Comparison of ENCODE assay signal across 19 mouse cellular contexts in the genomic region with DNA sequence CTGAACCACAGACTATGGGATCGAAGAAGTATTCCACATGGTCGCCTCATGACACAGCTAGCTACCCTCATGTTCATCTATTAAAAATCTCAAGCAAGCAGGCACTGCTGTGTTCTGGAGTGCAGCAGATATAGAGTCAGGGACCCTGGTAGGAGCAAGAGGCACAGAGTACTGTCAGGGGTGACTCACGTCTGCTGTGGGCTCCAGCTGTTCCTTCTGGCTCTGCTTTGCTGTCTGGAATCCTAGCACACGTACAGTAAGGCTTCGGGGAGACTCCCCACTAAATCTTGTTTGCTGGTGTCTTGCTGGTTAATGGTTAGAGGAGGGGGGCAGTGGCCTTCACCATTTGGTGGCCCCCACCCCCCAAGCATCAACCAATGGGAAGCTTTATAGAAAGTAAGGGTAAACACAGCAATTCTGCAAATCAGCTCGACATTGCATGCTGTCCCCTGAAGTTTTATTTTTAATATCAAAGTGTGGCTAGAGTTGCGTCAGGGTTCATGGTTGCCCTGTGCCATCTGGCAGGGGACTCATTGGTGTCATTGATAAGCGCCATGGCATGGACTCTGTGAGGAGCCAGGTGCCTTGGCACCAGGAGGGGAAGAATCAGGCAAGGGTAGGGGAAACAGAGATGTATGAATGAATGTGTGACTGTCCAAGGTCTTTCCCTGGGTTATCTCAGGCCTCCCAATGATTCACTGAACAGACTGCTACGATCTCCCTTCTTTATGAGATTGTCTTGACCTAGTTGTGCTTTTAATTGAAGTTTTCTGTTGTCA. TPM values are rescaled to one million over a fixed set of nuclear protein-coding genes. Genes with fewer than 3 reads are reported as not detected.
A peak's percentile ranks its signal among the peaks of the same experiment; 100 is the strongest.
DNase-seq lines count a peak whose midpoint lies in the region; ATAC-seq and TF ChIP-seq lines count a peak whose summit lies in the region.
"Had no signal": no experiment of that assay in that cellular context is flagged by ENCODE, and none has a peak within 500 bp of the region (broad histone marks: within the 10 kb centered on the region; RNA-seq: fewer than 3 reads in every experiment).

Serpina6 (minus strand) TSS at position 365 of the 779 bp plus-strand sequence.

- H3K27me3 ChIP-seq in heart, embryonic 12.5 days (replicated peaks), result no peaks in the 10 kb centered on the region
- H3K27me3 ChIP-seq in C2C12 (ENCODE audit: control insufficient read depth, insufficient read depth, insufficient read length) (no peaks in the 10 kb centered on the region), Patski (no peaks in the 10 kb centered on the region)
- no peaks in the 10 kb centered on the region for H3K27me3 ChIP-seq in liver, embryonic 12.5 days (replicated peaks)
- no peaks in the 10 kb centered on the region for H3K27me3 ChIP-seq in forebrain, embryonic 15.5 days
- H3K27me3 ChIP-seq: embryonic facial prominence, embryonic 12.5 days; hindbrain, embryonic 15.5 days; midbrain, embryonic 15.5 days had no signal

- no peak within 1 kb of the TSS for H3K27ac ChIP-seq in heart, embryonic 12.5 days (ENCODE audit: poor library complexity, severe bottlenecking)
- peak within 1 kb of the TSS; percentile 65 for H3K27ac ChIP-seq in liver, embryonic 12.5 days
- H3K27ac ChIP-seq in forebrain, embryonic 15.5 days (replicated peaks), result no peak within 1 kb of the TSS
- H3K27ac ChIP-seq: embryonic facial prominence, embryonic 12.5 days; forebrain, embryonic 10.5 days; hindbrain, embryonic 15.5 days; midbrain, embryonic 15.5 days had no signal

- no peaks in the 10 kb centered on the region for H3K9me3 ChIP-seq in heart, embryonic 12.5 days (replicated peaks)
- no peaks in the 10 kb centered on the region for H3K9me3 ChIP-seq in liver, embryonic 12.5 days (replicated peaks)
- H3K9me3 ChIP-seq in forebrain, embryonic 15.5 days, result no peaks in the 10 kb centered on the region
- H3K9me3 ChIP-seq: embryonic facial prominence, embryonic 12.5 days; forebrain, embryonic 10.5 days; hindbrain, embryonic 15.5 days; midbrain, embryonic 15.5 days had no signal

- H3K79me3 ChIP-seq in C2C12 (ENCODE audit: low read depth), result no peaks in the 10 kb centered on the region

- no peak within 1 kb of the TSS for H3K4me2 ChIP-seq in heart, embryonic 12.5 days
- H3K4me2 ChIP-seq in liver, embryonic 12.5 days, result peak within 1 kb of the TSS; percentile 47
- no peak within 1 kb of the TSS for H3K4me2 ChIP-seq in forebrain, embryonic 15.5 days (replicated peaks)
- H3K4me2 ChIP-seq: embryonic facial prominence, embryonic 12.5 days; hindbrain, embryonic 15.5 days; lung, embryonic 14.5 days; midbrain, embryonic 15.5 days had no signal

- ATAC-seq in heart, embryonic 12.5 days (ENCODE audit: insufficient number of reproducible peaks, low FRiP score), result no peak
- peak; percentile 40 for ATAC-seq in Patski
- peak; percentile 44 for ATAC-seq in liver, embryonic 12.5 days
- ATAC-seq in forebrain, embryonic 15.5 days (replicated peaks), result no peak
- ATAC-seq: midbrain, embryonic 15.5 days had no signal

- 74% methylated on average over 9 of the region's 9 CpGs for WGBS in heart, embryonic 12.5 days
- WGBS in liver, embryonic 12.5 days (ENCODE audit: insufficient replicate concordance), result 54% methylated on average over 9 of the region's 9 CpGs
- WGBS in forebrain, embryonic 15.5 days, result 83% methylated on average over 9 of the region's 9 CpGs

- DNase-seq in heart, adult 8-10 months (ENCODE audit: low spot score), result no peak
- DNase-seq in Patski (ENCODE audit: low read depth, low spot score), result no peak
- no peak for DNase-seq in spleen, postnatal 10 days (ENCODE audit: low spot score in 2 of 2)
- DNase-seq: cerebellum, adult 18-20 months; gastrocnemius, postnatal 14 days; kidney, postnatal 25 days; lung, embryonic 14.5 days; right cerebral cortex, postnatal 25 days had no signal

- no peak within 1 kb of the TSS for H3K9ac ChIP-seq in heart, embryonic 12.5 days
- H3K9ac ChIP-seq in liver, embryonic 12.5 days, result peak within 1 kb of the TSS; percentile 13; the same call in 1 of the 2 replicates
- no peak within 1 kb of the TSS for H3K9ac ChIP-seq in forebrain, embryonic 15.5 days (replicated peaks)
- H3K9ac ChIP-seq: embryonic facial prominence, embryonic 12.5 days; hindbrain, embryonic 15.5 days; lung, embryonic 14.5 days; midbrain, embryonic 15.5 days had no signal

- no peaks in the 10 kb centered on the region for H3K79me2 ChIP-seq in C2C12 (ENCODE audit: control insufficient read depth, insufficient read depth)

- H3K4me1 ChIP-seq in heart, embryonic 12.5 days (replicated peaks), result no peaks in the 10 kb centered on the region
- H3K4me1 ChIP-seq in liver, embryonic 12.5 days, result no peaks in the 10 kb centered on the region
- H3K4me1 ChIP-seq in forebrain, embryonic 15.5 days, result no peaks in the 10 kb centered on the region
- H3K4me1 ChIP-seq: embryonic facial prominence, embryonic 12.5 days; forebrain, embryonic 10.5 days; hindbrain, embryonic 15.5 days; midbrain, embryonic 15.5 days had no signal

- TF ChIP-seq CTCF in C2C12 (IDR thresholded peaks at IDR 0.05; ENCODE audit: control insufficient read depth, insufficient read depth, insufficient read length), result no peak
- no peak for TF ChIP-seq CTCF in Patski (IDR thresholded peaks at IDR 0.05)

- no peaks in the 10 kb centered on the region for H3K36me3 ChIP-seq in heart, embryonic 12.5 days
- no peaks in the 10 kb centered on the region for H3K36me3 ChIP-seq in C2C12 (ENCODE audit: control insufficient read depth, insufficient read depth)
- no peaks in the 10 kb centered on the region for H3K36me3 ChIP-seq in liver, embryonic 12.5 days
- no peaks in the 10 kb centered on the region for H3K36me3 ChIP-seq in forebrain, embryonic 15.5 days
- H3K36me3 ChIP-seq: embryonic facial prominence, embryonic 12.5 days; forebrain, embryonic 10.5 days; hindbrain, embryonic 15.5 days; midbrain, embryonic 15.5 days had no signal

- POLR2A ChIA-PET in Patski (lab: Charles Lee), result no interaction called here

- no peak within 1 kb of the TSS for H3K4me3 ChIP-seq in heart, embryonic 12.5 days
- no peak within 1 kb of the TSS for H3K4me3 ChIP-seq in C2C12 (ENCODE audit: insufficient read depth, poor library complexity, severe bottlenecking)
- peak within 1 kb of the TSS; percentile 44 for H3K4me3 ChIP-seq in liver, embryonic 12.5 days
- H3K4me3 ChIP-seq in forebrain, embryonic 15.5 days, result no peak within 1 kb of the TSS
- H3K4me3 ChIP-seq: embryonic facial prominence, embryonic 12.5 days; forebrain, embryonic 10.5 days; hindbrain, embryonic 15.5 days; midbrain, embryonic 15.5 days had no signal

- CTCF ChIA-PET in Patski (lab: Charles Lee), result interaction anchor here (0.6 to 0.9 kb wide), 3 partner anchors 9 to 14 kb away, joined by 3 read pairs; no protein-coding TSS in a partner anchor

- in situ Hi-C loops in Patski (cut with MboI; ENCODE audit: low pct_unique_long_range_greater_than_20kb), result no loop called here

- no peak within 1 kb of the TSS for H3ac ChIP-seq in C2C12 (ENCODE audit: control insufficient read depth, insufficient read length, low read depth)

TF ChIP-seq in C2C12, 6 proteins besides CTCF, POLR2A, EP300 and RAD21:
- TF ChIP-seq MAX (IDR thresholded peaks at IDR 0.05), result no peak
- peak; percentile 81 for TF ChIP-seq MYOD1 (IDR thresholded peaks at IDR 0.05; ENCODE audit: control insufficient read depth, insufficient read length, low read depth)

RNA-seq across cellular contexts. Expression of gene Serpina6, which starts in this region (rescaled TPM):
- polyA plus RNA-seq in heart, embryonic 12.5 days (2016; fragmentation: Nextera tagmentation; extraction: Ambion mirVana), result 1.6 and 14.3 TPM in 2 replicates
- total RNA-seq in heart, adult 8-10 months (2022), result not detected
- polyA plus RNA-seq in C2C12 (2012; fragmentation: generic; extraction: Trizol) (0.06 TPM), Patski (2021) (46.6 TPM)
- 1,015 and 1,058 TPM in 2 replicates for polyA plus RNA-seq in liver, embryonic 12.5 days (2016; fragmentation: Nextera tagmentation; extraction: Ambion mirVana)
- 0.49 TPM in 1 of 2 replicates, not detected in the other for polyA plus RNA-seq in forebrain, embryonic 15.5 days (2015; fragmentation: Nextera tagmentation; extraction: Ambion mirVana)
- total RNA-seq: gastrocnemius, postnatal 14 days; layer of hippocampus, postnatal 25 days; left cerebral cortex, postnatal 36 days had no signal
- polyA plus RNA-seq: forebrain, embryonic 10.5 days; frontal cortex, adult 2 months; midbrain, embryonic 15.5 days had no signal

Comparison
In these comparisons a context has a peak if more than half of its experiments do, and no peak if none do; other contexts are left out.
1. RNA of gene Serpina6 (polyA plus RNA-seq): 1,015 to 1,058 TPM in liver, embryonic 12.5 days; 46.6 TPM in Patski (single experiment), 1.6 to 14.3 TPM in heart, embryonic 12.5 days, 0.06 TPM in C2C12 (single experiment) and 0.49 TPM in forebrain, embryonic 15.5 days; every median in the first group is over 10 times any median in the second.
2. ATAC-seq: peak in Patski (single experiment) and liver, embryonic 12.5 days (single experiment); none in heart, embryonic 12.5 days (single experiment) and forebrain, embryonic 15.5 days (single experiment).